Mouse (Mus musculus) stomach, postnatal 0 days (tissue): Measurements from ENCODE around the gene Gm4969. TPM values are rescaled to one million over a fixed set of nuclear protein-coding genes. Genes with fewer than 3 reads are reported as not detected.
A peak's percentile ranks its signal among the peaks of the same experiment; 100 is the strongest.

Experiments used
- ATAC-seq: fragments of 200-750 bp; cut with Nextera tagmentation; 2 replicates; pipeline ENCODE4 v1.8.0; 2017; ENCODE audit not compliant: low FRiP score, low TSS enrichment
- DNase-seq: peaks from one replicate; pipeline ENCODE4 v3.0.0-alpha.2; 2016; ENCODE audit warnings: low spot score
- H3K27ac ChIP-seq: fragments of 300-500 bp; sonication (generic); replicated peaks from 2 replicates; pipeline ENCODE4 v1.5.1; 2014; ENCODE audit warnings: mild to moderate bottlenecking, control low read depth
- H3K27me3 ChIP-seq: fragments of 300-500 bp; sonication (generic); 2 replicates; pipeline ENCODE4 v1.6.1; 2014; ENCODE audit warnings: low read length; ENCODE audit not compliant: control insufficient read depth, insufficient read depth
- H3K36me3 ChIP-seq: fragments of 300-500 bp; sonication (generic); 2 replicates; pipeline ENCODE4 v1.6.1; 2014; ENCODE audit warnings: low read length, mixed read lengths; ENCODE audit not compliant: control insufficient read depth, insufficient read depth
- H3K4me1 ChIP-seq: fragments of 300-500 bp; sonication (generic); replicated peaks from 2 replicates; pipeline ENCODE4 v1.6.1; 2014; ENCODE audit warnings: antibody characterized with exemption; ENCODE audit not compliant: control insufficient read depth, insufficient read depth
- H3K4me2 ChIP-seq: fragments of 300-500 bp; sonication (generic); replicated peaks from 2 replicates; pipeline ENCODE4 v1.6.1; 2014; ENCODE audit warnings: low read depth, mild to moderate bottlenecking, control low read depth, moderate library complexity
- H3K4me3 ChIP-seq: fragments of 300-500 bp; sonication (generic); 2 replicates; pipeline ENCODE4 v1.5.1; 2014; ENCODE audit warnings: low read depth, low read length, control low read depth
- H3K9ac ChIP-seq: fragments of 300-500 bp; sonication (generic); 2 replicates; pipeline ENCODE4 v1.6.1; 2014; ENCODE audit warnings: mild to moderate bottlenecking, low read length, control low read depth, mixed read lengths
- H3K9me3 ChIP-seq: fragments of 300-500 bp; sonication (generic); 2 replicates; pipeline ENCODE4 v1.6.1; 2016; ENCODE audit warnings: low read length; ENCODE audit not compliant: control insufficient read depth
- CTCF ChIP-seq: IDR thresholded peaks from 2 replicates; pipeline ENCODE4 v1.5.1; 2016; ENCODE audit warnings: antibody characterized with exemption, low read depth, mild to moderate bottlenecking, moderate library complexity
- EP300 ChIP-seq: optimal IDR thresholded peaks from 2 replicates; pipeline ENCODE3; 2016; ENCODE audit warnings: antibody characterized with exemption
- WGBS: fragments of 180-500 bp; shearing (Covaris S2); extraction: QIAGEN DNeasy Blood & Tissue Kit; methylation state at CpG from one replicate; pipeline ENCODE4 v1.1.7; 2014; 5-methylcytosine and 5-hydroxymethylcytosine counted together
- polyA plus RNA-seq: library from polyadenylated mRNA; unstranded; fragments of >200 nt; fragmentation: Nextera tagmentation; extraction: Ambion mirVana; gene quantifications from 2 replicates; pipeline ENCODE4 v1.2.1, GENCODE M21; 2015

Gene Gm4969
- polyA plus RNA-seq, 1 experiment from 2014 or later = 0.72 TPM

GRCm38 (mm10) chr7:19103741-19104140 is 14.4 kb downstream of the Gm4969 start:
- Histone ChIP-seq H3K9me3 (no peaks in the 10 kb centered on the region), H3K27me3 (no peaks in the 10 kb centered on the region), H3K4me1 (no peaks in the 10 kb centered on the region), H3K27ac (no peak overlapping the region), H3K36me3 (no peaks in the 10 kb centered on the region), H3K4me2 (no peak overlapping the region), H3K9ac (no peak overlapping the region), H3K4me3 (no peak overlapping the region)
- DNase-seq (no peak), ATAC-seq (no peak)
- TF ChIP-seq EP300 (no peak), CTCF (no peak)

- Histone ChIP-seq H3K9ac (no peak overlapping the region), H3K4me2 (no peak overlapping the region), H3K27ac (no peak overlapping the region), H3K27me3 (no peaks in the 10 kb centered on the region), H3K36me3 (peaks cover 5% of the 10 kb centered on the region; the same call in 1 of the 2 replicates), H3K4me1 (peaks cover 7% of the 10 kb centered on the region; the same call in 1 of the 2 replicates), H3K4me3 (no peak overlapping the region), H3K9me3 (no peaks in the 10 kb centered on the region)
- ATAC-seq = no peak
- no peak for DNase-seq
- TF ChIP-seq CTCF (no peak), EP300 (no peak)
- 75% methylated on average over 1 of the region's 1 CpGs for whole genome bisulfite sequencing
Observed at GRCm38 (mm10) chr7:19100290-19100689, 17.9 kb downstream of the Gm4969 start.

- 80% methylated on average over 7 of the region's 7 CpGs for WGBS
- no peak for TF ChIP-seq EP300
- TF ChIP-seq CTCF = no peak
- ATAC-seq = no peak
Observed at GRCm38 (mm10) chr7:19098811-19099210, 19.4 kb downstream of the Gm4969 start.

GRCm38 (mm10) chr7:19097863-19098262 is 20.3 kb downstream of the Gm4969 start:
- ATAC-seq = no peak
- no peak for DNase-seq
- no peak overlapping the region for H3K4me2 ChIP-seq
- H3K4me3 ChIP-seq = no peak overlapping the region
- no peak overlapping the region for H3K9ac ChIP-seq
- TF ChIP-seq EP300 (no peak), CTCF (no peak)
- peaks cover 5% of the 10 kb centered on the region; the same call in 1 of the 2 replicates for H3K36me3 ChIP-seq
- no peaks in the 10 kb centered on the region for H3K27me3 ChIP-seq
- H3K27ac ChIP-seq = no peak overlapping the region
- H3K4me1 ChIP-seq = peaks cover 7% of the 10 kb centered on the region; the same call in 1 of the 2 replicates
- H3K9me3 ChIP-seq = no peaks in the 10 kb centered on the region

More at GRCm38 (mm10) chr7:19098811-19099210, 19.4 kb downstream of the Gm4969 start:
- Histone ChIP-seq H3K4me1 (peaks cover 7% of the 10 kb centered on the region; the same call in 1 of the 2 replicates), H3K27me3 (no peaks in the 10 kb centered on the region), H3K4me3 (no peak overlapping the region), H3K36me3 (peaks cover 5% of the 10 kb centered on the region; the same call in 1 of the 2 replicates), H3K4me2 (no peak overlapping the region), H3K9me3 (no peaks in the 10 kb centered on the region), H3K9ac (no peak overlapping the region), H3K27ac (no peak overlapping the region)
- DNase-seq = no peak

- Histone ChIP-seq H3K9me3 (no peaks in the 10 kb centered on the region), H3K27ac (no peak overlapping the region), H3K4me3 (no peak overlapping the region), H3K4me2 (no peak overlapping the region), H3K36me3 (peaks cover 5% of the 10 kb centered on the region; the same call in 1 of the 2 replicates), H3K9ac (0 out of 2 replicates have a peak overlapping the region, but pooled peaks have one; percentile 8), H3K4me1 (peaks cover 7% of the 10 kb centered on the region; the same call in 1 of the 2 replicates), H3K27me3 (no peaks in the 10 kb centered on the region)
- 0 out of 2 replicates have a peak, but pooled peaks have one; percentile 7 for TF ChIP-seq CTCF
- no peak for TF ChIP-seq EP300
- 26% methylated on average over 2 of the region's 2 CpGs for WGBS
- DNase-seq (no peak), ATAC-seq (no peak)
Observed at GRCm38 (mm10) chr7:19097217-19097616, 21.0 kb downstream of the Gm4969 start.

- ATAC-seq = no peak
- H3K27ac ChIP-seq = no peak overlapping the region
- peaks cover 9% of the 10 kb centered on the region; the same call in 1 of the 2 replicates for H3K36me3 ChIP-seq
- peaks cover 7% of the 10 kb centered on the region; the same call in 1 of the 2 replicates for H3K4me1 ChIP-seq
- peak overlapping the region; percentile 82 for H3K9ac ChIP-seq
- peak overlapping the region; percentile 70 for H3K4me3 ChIP-seq
- TF ChIP-seq EP300 = no peak
- TF ChIP-seq CTCF = no peak
- no peak for DNase-seq
- no peaks in the 10 kb centered on the region for H3K9me3 ChIP-seq
- H3K27me3 ChIP-seq = no peaks in the 10 kb centered on the region
- 65% methylated on average over 4 of the region's 5 CpGs for WGBS
- H3K4me2 ChIP-seq = peak overlapping the region; percentile 83
Observed at GRCm38 (mm10) chr7:19096421-19096976, 21.7 kb downstream of the Gm4969 start.
